Mouse (Mus musculus) liver, postnatal 0 days (tissue): Measurements from ENCODE around the gene Msl1.

Experiments
- CTCF ChIP-seq: sonication (generic); IDR thresholded peaks from 2 replicates; pipeline ENCODE4 v1.5.1; 2016; ENCODE audit warnings: antibody characterized with exemption, low read depth
- EP300 ChIP-seq: IDR thresholded peaks from 2 replicates; pipeline ENCODE4 v1.6.1; 2016; ENCODE audit warnings: antibody characterized with exemption, low read depth, mild to moderate bottlenecking

DNA sequence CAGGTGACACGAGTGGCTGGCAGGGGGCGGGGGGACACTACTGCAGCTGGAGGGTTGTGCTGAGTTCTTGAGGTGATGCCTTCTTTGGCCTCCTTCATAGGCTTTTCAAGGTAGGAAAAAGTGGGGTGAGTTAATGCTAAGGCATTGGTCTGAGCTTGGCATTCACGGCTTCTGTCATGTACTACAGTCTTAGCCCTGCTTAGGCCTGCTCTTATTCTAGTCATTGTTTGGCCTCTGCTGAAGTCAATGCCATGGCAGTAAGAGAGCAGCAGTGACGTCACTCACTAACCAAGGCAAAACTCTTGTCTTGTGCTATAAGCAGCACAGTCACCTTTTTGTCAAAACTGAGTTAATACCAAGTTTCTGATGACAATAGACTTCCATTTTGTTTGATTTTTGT, 2.6 kb downstream of the Msl1 start:
- TF ChIP-seq CTCF: no peak
- no peak for TF ChIP-seq EP300
